Mouse (Mus musculus) forebrain, embryonic 13.5 days (tissue): ENCODE results near the gene Pdgfa. TPM values are rescaled to one million over a fixed set of nuclear protein-coding genes. Genes with fewer than 3 reads are reported as not detected.
A peak's percentile ranks its signal among the peaks of the same experiment; 100 is the strongest.

Experiments
- ATAC-seq: fragments of 200-750 bp; cut with Nextera tagmentation; 2 replicates; pipeline ENCODE4 v1.8.0; 2017
- H3K27ac ChIP-seq: fragments of 300-500 bp; sonication (generic); 2 replicates; pipeline ENCODE4 v1.5.1; 2015; ENCODE audit warnings: inconsistent platforms, mild to moderate bottlenecking, moderate library complexity
- H3K27me3 ChIP-seq: fragments of 300-500 bp; sonication (generic); 2 replicates; pipeline ENCODE4 v1.6.1; 2015; ENCODE audit warnings: mild to moderate bottlenecking, inconsistent platforms
- H3K36me3 ChIP-seq: fragments of 300-500 bp; sonication (generic); 2 replicates; pipeline ENCODE4 v1.6.1; 2015; ENCODE audit warnings: mild to moderate bottlenecking, inconsistent platforms; ENCODE audit not compliant: poor library complexity, severe bottlenecking
- H3K4me1 ChIP-seq: fragments of 300-500 bp; sonication (generic); 2 replicates; pipeline ENCODE4 v1.6.1; 2015; ENCODE audit warnings: inconsistent platforms
- H3K4me2 ChIP-seq: fragments of 300-500 bp; sonication (generic); 2 replicates; pipeline ENCODE4 v1.6.1; 2015; ENCODE audit warnings: inconsistent platforms, mild to moderate bottlenecking, moderate library complexity
- H3K4me3 ChIP-seq: fragments of 300-500 bp; sonication (generic); 2 replicates; pipeline ENCODE4 v1.5.1; 2015; ENCODE audit warnings: mild to moderate bottlenecking, inconsistent platforms
- H3K9ac ChIP-seq: fragments of 300-500 bp; sonication (generic); 2 replicates; pipeline ENCODE4 v1.6.1; 2015; ENCODE audit warnings: mild to moderate bottlenecking, inconsistent platforms
- H3K9me3 ChIP-seq: fragments of 300-500 bp; sonication (generic); replicated peaks from 2 replicates; pipeline ENCODE4 v1.6.1; 2016; ENCODE audit warnings: inconsistent platforms
- WGBS: fragments of 180-500 bp; shearing (Covaris S2); methylation state at CpG from one replicate; pipeline ENCODE4 v1.1.7; 2015; 5-methylcytosine and 5-hydroxymethylcytosine counted together
- polyA plus RNA-seq: library from polyadenylated mRNA; unstranded; fragments of >200 nt; fragmentation: Nextera tagmentation; extraction: Ambion mirVana; gene quantifications from 2 replicates; pipeline ENCODE4 v1.2.1, GENCODE M21; 2015

The Pdgfa gene
- polyA plus RNA-seq, 1 experiment from 2014 or later: 7.7 TPM

- WGBS: 0% methylated on average over 40 of the region's 40 CpGs
- H3K27me3 ChIP-seq: peaks cover 76% of the 10 kb centered on the region
- ATAC-seq: no peak
- peaks cover 72% of the 10 kb centered on the region for H3K4me1 ChIP-seq
- no peak overlapping the region for H3K27ac ChIP-seq
- no peaks in the 10 kb centered on the region for H3K9me3 ChIP-seq
- peak overlapping the region; percentile 97 for H3K4me2 ChIP-seq
- H3K36me3 ChIP-seq: no peaks in the 10 kb centered on the region
- peak overlapping the region; percentile 70 for H3K4me3 ChIP-seq
- H3K9ac ChIP-seq: peak overlapping the region; percentile 81
These were observed 3.6 kb downstream of the Pdgfa start for GRCm38 (mm10) chr5:138993371-138994107.

- H3K27ac ChIP-seq: no peak overlapping the region
- ATAC-seq: no peak
- peak overlapping the region; percentile 97 for H3K4me2 ChIP-seq
- H3K4me1 ChIP-seq: peaks cover 72% of the 10 kb centered on the region
- peak overlapping the region; percentile 81 for H3K9ac ChIP-seq
- no peaks in the 10 kb centered on the region for H3K36me3 ChIP-seq
- H3K4me3 ChIP-seq: peak overlapping the region; percentile 70
- H3K9me3 ChIP-seq: no peaks in the 10 kb centered on the region
- H3K27me3 ChIP-seq: peaks cover 68% of the 10 kb centered on the region
- 1% methylated on average over 59 of the region's 59 CpGs for WGBS
These were observed 4.4 kb downstream of the Pdgfa start for GRCm38 (mm10) chr5:138992611-138993370.

- H3K4me1 ChIP-seq: peaks cover 63% of the 10 kb centered on the region
- H3K27me3 ChIP-seq: peaks cover 58% of the 10 kb centered on the region
- no peak for ATAC-seq
- no peak overlapping the region for H3K4me2 ChIP-seq
- H3K9ac ChIP-seq: no peak overlapping the region
- no peak overlapping the region for H3K4me3 ChIP-seq
- 10% methylated on average over 4 of the region's 4 CpGs for WGBS
- H3K9me3 ChIP-seq: no peaks in the 10 kb centered on the region
- H3K27ac ChIP-seq: no peak overlapping the region
- H3K36me3 ChIP-seq: 0 out of 2 replicates have a peak, but pooled peaks cover 7% of the 10 kb centered on the region
These were observed 5.4 kb downstream of the Pdgfa start for GRCm38 (mm10) chr5:138991734-138992133.

- H3K27ac ChIP-seq: no peak overlapping the region
- peaks cover 54% of the 10 kb centered on the region for H3K4me1 ChIP-seq
- no peak overlapping the region for H3K4me3 ChIP-seq
- H3K27me3 ChIP-seq: peaks cover 49% of the 10 kb centered on the region
- ATAC-seq: no peak
- no peaks in the 10 kb centered on the region for H3K9me3 ChIP-seq
- H3K9ac ChIP-seq: no peak overlapping the region
- H3K36me3 ChIP-seq: 0 out of 2 replicates have a peak, but pooled peaks cover 7% of the 10 kb centered on the region
- H3K4me2 ChIP-seq: no peak overlapping the region
- 63% methylated on average over 7 of the region's 7 CpGs for WGBS
These were observed 6.3 kb downstream of the Pdgfa start for GRCm38 (mm10) chr5:138990659-138991380.

- 56% methylated on average over 6 of the region's 6 CpGs for WGBS
- Histone ChIP-seq H3K4me1 (peaks cover 49% of the 10 kb centered on the region), H3K4me3 (no peak overlapping the region), H3K27me3 (peaks cover 49% of the 10 kb centered on the region), H3K36me3 (peaks cover 18% of the 10 kb centered on the region; the same call in 1 of the 2 replicates), H3K27ac (no peak overlapping the region), H3K4me2 (no peak overlapping the region), H3K9ac (no peak overlapping the region), H3K9me3 (no peaks in the 10 kb centered on the region)
- ATAC-seq: no peak
These were observed 7.6 kb downstream of the Pdgfa start for GRCm38 (mm10) chr5:138989567-138989966.

- Histone ChIP-seq H3K4me1 (peaks cover 41% of the 10 kb centered on the region), H3K27me3 (peaks cover 43% of the 10 kb centered on the region), H3K4me2 (no peak overlapping the region), H3K36me3 (peaks cover 26% of the 10 kb centered on the region; the same call in 1 of the 2 replicates), H3K4me3 (no peak overlapping the region), H3K9me3 (no peaks in the 10 kb centered on the region), H3K27ac (no peak overlapping the region), H3K9ac (peak overlapping the region; percentile 16; the same call in 1 of the 2 replicates)
- WGBS: 29% methylated on average over 9 of the region's 9 CpGs
- ATAC-seq: peak; percentile 31; the same call in 1 of the 2 replicates
These were observed 8.4 kb downstream of the Pdgfa start for GRCm38 (mm10) chr5:138988764-138989163.

- Histone ChIP-seq H3K4me1 (peaks cover 34% of the 10 kb centered on the region), H3K27me3 (peaks cover 35% of the 10 kb centered on the region), H3K9me3 (no peaks in the 10 kb centered on the region), H3K36me3 (peaks cover 28% of the 10 kb centered on the region; the same call in 1 of the 2 replicates), H3K4me3 (no peak overlapping the region), H3K4me2 (no peak overlapping the region), H3K27ac (no peak overlapping the region), H3K9ac (peak overlapping the region; percentile 16; the same call in 1 of the 2 replicates)
- no peak for ATAC-seq
- 74% methylated on average over 10 of the region's 10 CpGs for WGBS
These were observed 9.2 kb downstream of the Pdgfa start for GRCm38 (mm10) chr5:138987994-138988393.

- ATAC-seq: no peak
- peaks cover 26% of the 10 kb centered on the region; the same call in 1 of the 2 replicates for H3K36me3 ChIP-seq
- no peak overlapping the region for H3K4me2 ChIP-seq
- no peaks in the 10 kb centered on the region for H3K27me3 ChIP-seq
- WGBS: 88% methylated on average over 5 of the region's 9 CpGs
- no peak overlapping the region for H3K27ac ChIP-seq
- H3K9ac ChIP-seq: no peak overlapping the region
- no peaks in the 10 kb centered on the region for H3K4me1 ChIP-seq
- H3K4me3 ChIP-seq: no peak overlapping the region
- no peaks in the 10 kb centered on the region for H3K9me3 ChIP-seq
These were observed 15.2 kb downstream of the Pdgfa start for GRCm38 (mm10) chr5:138981921-138982320.

GRCm38 (mm10) chr5:138980608-138981007 lies 16.6 kb downstream of the Pdgfa start:
- H3K27me3 ChIP-seq: no peaks in the 10 kb centered on the region
- no peak overlapping the region for H3K27ac ChIP-seq
- H3K4me3 ChIP-seq: no peak overlapping the region
- no peak overlapping the region for H3K4me2 ChIP-seq
- H3K9me3 ChIP-seq: no peaks in the 10 kb centered on the region
- WGBS: 89% methylated on average over 9 of the region's 9 CpGs
- no peak overlapping the region for H3K9ac ChIP-seq
- ATAC-seq: no peak
- peaks cover 24% of the 10 kb centered on the region; the same call in 1 of the 2 replicates for H3K36me3 ChIP-seq
- H3K4me1 ChIP-seq: no peaks in the 10 kb centered on the region

- Histone ChIP-seq H3K9ac (no peak overlapping the region), H3K27ac (no peak overlapping the region), H3K36me3 (peaks cover 17% of the 10 kb centered on the region; the same call in 1 of the 2 replicates), H3K4me1 (no peaks in the 10 kb centered on the region), H3K4me2 (no peak overlapping the region), H3K4me3 (no peak overlapping the region), H3K9me3 (no peaks in the 10 kb centered on the region), H3K27me3 (no peaks in the 10 kb centered on the region)
- no peak for ATAC-seq
- 92% methylated on average over 8 of the region's 8 CpGs for WGBS
These were observed 17.3 kb downstream of the Pdgfa start for GRCm38 (mm10) chr5:138979840-138980239.

- H3K4me1 ChIP-seq: no peaks in the 10 kb centered on the region
- no peak overlapping the region for H3K27ac ChIP-seq
- 76% methylated on average over 3 of the region's 3 CpGs for WGBS
- ATAC-seq: no peak
- no peak overlapping the region for H3K4me3 ChIP-seq
- no peaks in the 10 kb centered on the region for H3K9me3 ChIP-seq
- no peak overlapping the region for H3K4me2 ChIP-seq
- H3K9ac ChIP-seq: no peak overlapping the region
- H3K36me3 ChIP-seq: peaks cover 5% of the 10 kb centered on the region; the same call in 1 of the 2 replicates
- H3K27me3 ChIP-seq: no peaks in the 10 kb centered on the region
These were observed 19.4 kb downstream of the Pdgfa start for GRCm38 (mm10) chr5:138977759-138978158.
